Mouse (Mus musculus) heart, embryonic 13.5 days (tissue): ENCODE measurements at regions not wholly inside any gene's neighbourhood (a gene's known extent, or its start where the extent isn't known, plus 50 kb on each side); places are given as distances from the start of the nearest gene placed in this dataset.

ENCODE experiments used
- ATAC-seq: fragments of 200-750 bp; cut with Nextera tagmentation; 2 replicates; pipeline ENCODE4 v1.8.0; 2017; ENCODE audit warnings: moderate TSS enrichment; ENCODE audit not compliant: insufficient number of reproducible peaks, low FRiP score, low TSS enrichment; ENCODE audit errors: extremely low read depth
- H3K27ac ChIP-seq: fragments of 300-500 bp; sonication (generic); replicated peaks from 2 replicates; pipeline ENCODE4 v1.5.1; 2015; ENCODE audit warnings: moderate library complexity, mild to moderate bottlenecking, inconsistent platforms
- H3K27me3 ChIP-seq: fragments of 300-500 bp; sonication (generic); replicated peaks from 2 replicates; pipeline ENCODE4 v1.6.1; 2015; ENCODE audit warnings: mild to moderate bottlenecking, inconsistent platforms
- H3K36me3 ChIP-seq: fragments of 300-500 bp; sonication (generic); 2 replicates; pipeline ENCODE4 v1.6.1; 2015; ENCODE audit warnings: mild to moderate bottlenecking, inconsistent platforms
- H3K4me1 ChIP-seq: fragments of 300-500 bp; sonication (generic); 2 replicates; pipeline ENCODE4 v1.6.1; 2015; ENCODE audit warnings: inconsistent platforms
- H3K4me2 ChIP-seq: fragments of 300-500 bp; sonication (generic); 2 replicates; pipeline ENCODE4 v1.6.1; 2015; ENCODE audit warnings: inconsistent platforms, mild to moderate bottlenecking, moderate library complexity
- H3K4me3 ChIP-seq: fragments of 300-500 bp; sonication (generic); 2 replicates; pipeline ENCODE4 v1.5.1; 2015; ENCODE audit warnings: moderate library complexity, mild to moderate bottlenecking, inconsistent platforms
- H3K9ac ChIP-seq: fragments of 300-500 bp; sonication (generic); 2 replicates; pipeline ENCODE4 v1.6.1; 2015; ENCODE audit warnings: inconsistent platforms, mild to moderate bottlenecking, moderate library complexity
- H3K9me3 ChIP-seq: fragments of 300-500 bp; sonication (generic); 2 replicates; pipeline ENCODE4 v1.6.1; 2016; ENCODE audit warnings: inconsistent platforms
- WGBS: fragments of 180-500 bp; shearing (Covaris S2); methylation state at CpG from one replicate; pipeline ENCODE4 v1.1.7; 2015; ENCODE audit warnings: mixed read lengths; 5-methylcytosine and 5-hydroxymethylcytosine counted together

DNA sequence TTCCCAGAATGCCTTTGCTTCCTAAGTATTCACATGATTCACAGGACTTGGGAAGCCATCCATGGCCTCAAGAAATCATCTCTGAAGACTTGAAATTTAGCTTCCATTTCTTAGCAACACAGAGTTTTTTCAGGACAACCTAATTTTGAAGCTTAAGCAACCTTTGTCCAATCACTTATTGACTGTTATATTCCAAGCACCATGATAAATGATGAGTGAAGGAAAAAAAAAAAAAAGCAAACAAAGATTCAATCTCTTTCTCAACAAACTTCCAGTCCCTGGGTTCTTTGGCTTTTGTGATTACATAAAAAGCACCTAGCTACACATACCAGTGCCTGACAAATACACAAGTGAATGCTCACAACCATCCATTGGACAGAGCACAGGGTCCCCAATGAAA lies 169.4 kb upstream of the Lpp start:
- Histone ChIP-seq H3K27me3 (no peaks in the 10 kb centered on the region), H3K9me3 (no peaks in the 10 kb centered on the region)
- no peak for ATAC-seq

GRCm38 (mm10) chr16:24223527-24223880 lies 169.8 kb upstream of the Lpp start:
- no peak overlapping the region for H3K4me2 ChIP-seq
- H3K4me1 ChIP-seq: no peaks in the 10 kb centered on the region
- ATAC-seq: no peak
- no peaks in the 10 kb centered on the region for H3K36me3 ChIP-seq
- WGBS: 78% methylated on average over 2 of the region's 2 CpGs
- H3K4me3 ChIP-seq: no peak overlapping the region
- no peaks in the 10 kb centered on the region for H3K27me3 ChIP-seq
- H3K9ac ChIP-seq: no peak overlapping the region
- no peaks in the 10 kb centered on the region for H3K9me3 ChIP-seq
- H3K27ac ChIP-seq: no peak overlapping the region

More for the DNA sequence above, 169.4 kb upstream of the Lpp start:
- H3K4me1 ChIP-seq: no peaks in the 10 kb centered on the region
- no peak overlapping the region for H3K9ac ChIP-seq
- H3K27ac ChIP-seq: no peak overlapping the region
- H3K36me3 ChIP-seq: no peaks in the 10 kb centered on the region
- no peak overlapping the region for H3K4me2 ChIP-seq
- no peak overlapping the region for H3K4me3 ChIP-seq

GRCm38 (mm10) chr16:24222759-24223526 lies 170.4 kb upstream of the Lpp start:
- Histone ChIP-seq H3K4me2 (no peak overlapping the region), H3K4me3 (no peak overlapping the region), H3K9me3 (no peaks in the 10 kb centered on the region), H3K4me1 (no peaks in the 10 kb centered on the region), H3K36me3 (no peaks in the 10 kb centered on the region), H3K9ac (no peak overlapping the region), H3K27ac (no peak overlapping the region), H3K27me3 (no peaks in the 10 kb centered on the region)
- 66% methylated on average over 5 of the region's 5 CpGs for WGBS
- no peak for ATAC-seq

- no peak for ATAC-seq
- no peaks in the 10 kb centered on the region for H3K27me3 ChIP-seq
- WGBS: 76% methylated on average over 3 of the region's 3 CpGs
- H3K4me1 ChIP-seq: no peaks in the 10 kb centered on the region
- H3K4me3 ChIP-seq: no peak overlapping the region
- no peaks in the 10 kb centered on the region for H3K9me3 ChIP-seq
- no peak overlapping the region for H3K27ac ChIP-seq
- no peaks in the 10 kb centered on the region for H3K36me3 ChIP-seq
- H3K9ac ChIP-seq: no peak overlapping the region
- no peak overlapping the region for H3K4me2 ChIP-seq
Measured at GRCm38 (mm10) chr16:24221992-24222391, 171.3 kb upstream of the Lpp start.

DNA sequence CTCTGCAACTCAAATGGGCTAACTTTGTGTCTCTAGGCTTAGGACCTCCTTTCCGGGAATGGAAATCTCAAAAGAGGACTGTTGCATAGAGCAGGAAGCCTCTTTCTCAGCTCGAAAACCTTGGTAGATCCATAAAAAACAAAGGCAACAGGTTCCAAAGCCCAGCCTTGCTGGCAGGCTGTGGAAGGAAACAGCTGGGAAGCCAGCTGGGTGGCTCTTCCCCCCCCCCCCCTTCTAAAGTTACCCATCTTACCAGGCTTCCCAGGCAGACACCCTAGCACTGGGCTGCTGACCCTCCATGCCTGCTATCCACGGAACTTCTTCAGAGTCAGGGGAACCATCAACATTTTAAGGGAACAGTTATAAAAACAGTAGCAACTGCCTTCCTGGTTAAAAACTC lies 172.7 kb upstream of the Lpp start:
- H3K36me3 ChIP-seq: no peaks in the 10 kb centered on the region
- WGBS: 69% methylated on average over 3 of the region's 3 CpGs
- H3K4me2 ChIP-seq: no peak overlapping the region
- no peak for ATAC-seq
- no peak overlapping the region for H3K4me3 ChIP-seq
- no peak overlapping the region for H3K27ac ChIP-seq
- no peak overlapping the region for H3K9ac ChIP-seq
- no peaks in the 10 kb centered on the region for H3K9me3 ChIP-seq
- no peaks in the 10 kb centered on the region for H3K4me1 ChIP-seq
- H3K27me3 ChIP-seq: 0 out of 2 replicates have a peak, but pooled peaks cover 3% of the 10 kb centered on the region

GRCm38 (mm10) chr16:24219691-24220090 lies 173.6 kb upstream of the Lpp start:
- H3K4me1 ChIP-seq: no peaks in the 10 kb centered on the region
- H3K9ac ChIP-seq: no peak overlapping the region
- no peak for ATAC-seq
- H3K36me3 ChIP-seq: no peaks in the 10 kb centered on the region
- no peak overlapping the region for H3K4me2 ChIP-seq
- H3K27me3 ChIP-seq: 0 out of 2 replicates have a peak, but pooled peaks cover 3% of the 10 kb centered on the region
- H3K27ac ChIP-seq: no peak overlapping the region
- 73% methylated on average over 9 of the region's 9 CpGs for WGBS
- H3K4me3 ChIP-seq: no peak overlapping the region
- H3K9me3 ChIP-seq: no peaks in the 10 kb centered on the region

- Histone ChIP-seq H3K9ac (no peak overlapping the region), H3K36me3 (no peaks in the 10 kb centered on the region), H3K4me3 (no peak overlapping the region), H3K4me2 (no peak overlapping the region), H3K4me1 (no peaks in the 10 kb centered on the region), H3K9me3 (no peaks in the 10 kb centered on the region), H3K27me3 (0 out of 2 replicates have a peak, but pooled peaks cover 3% of the 10 kb centered on the region), H3K27ac (no peak overlapping the region)
- no peak for ATAC-seq
- 71% methylated on average over 4 of the region's 4 CpGs for WGBS
Measured at GRCm38 (mm10) chr16:24218850-24219185, 174.5 kb upstream of the Lpp start.

- no peak overlapping the region for H3K27ac ChIP-seq
- H3K27me3 ChIP-seq: 0 out of 2 replicates have a peak, but pooled peaks cover 3% of the 10 kb centered on the region
- H3K9me3 ChIP-seq: no peaks in the 10 kb centered on the region
- WGBS: 63% methylated on average over 14 of the region's 14 CpGs
- no peak overlapping the region for H3K9ac ChIP-seq
- no peak overlapping the region for H3K4me3 ChIP-seq
- H3K4me1 ChIP-seq: no peaks in the 10 kb centered on the region
- H3K36me3 ChIP-seq: no peaks in the 10 kb centered on the region
- no peak overlapping the region for H3K4me2 ChIP-seq
- no peak for ATAC-seq
Measured at GRCm38 (mm10) chr16:24218162-24218849, 175.0 kb upstream of the Lpp start.

GRCm38 (mm10) chr16:24216828-24217227 lies 176.5 kb upstream of the Lpp start:
- Histone ChIP-seq H3K27me3 (0 out of 2 replicates have a peak, but pooled peaks cover 3% of the 10 kb centered on the region), H3K4me1 (no peaks in the 10 kb centered on the region), H3K4me2 (no peak overlapping the region), H3K36me3 (no peaks in the 10 kb centered on the region), H3K4me3 (no peak overlapping the region), H3K9me3 (no peaks in the 10 kb centered on the region), H3K9ac (no peak overlapping the region), H3K27ac (no peak overlapping the region)
- WGBS: 87% methylated on average over 5 of the region's 5 CpGs
- no peak for ATAC-seq

DNA sequence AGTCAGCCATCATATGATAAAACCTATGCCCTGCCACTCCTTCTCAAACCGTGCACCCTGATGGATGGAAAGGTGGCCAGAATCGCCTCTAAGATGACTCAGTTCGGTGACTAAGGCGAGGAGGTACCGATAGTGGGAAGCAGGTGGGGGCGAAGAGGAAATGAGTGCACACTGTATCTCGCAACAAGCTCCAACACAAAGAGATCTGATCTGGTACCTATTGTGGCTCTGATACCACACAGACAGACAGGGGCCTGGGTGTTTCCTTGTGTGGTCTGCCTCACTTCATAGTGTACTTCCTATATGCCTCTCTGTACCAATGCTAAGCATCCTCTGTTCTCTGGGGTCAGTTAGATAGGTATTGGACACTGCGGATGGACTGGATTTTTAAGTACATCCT lies 178.0 kb upstream of the Lpp start:
- WGBS: 72% methylated on average over 8 of the region's 8 CpGs
- Histone ChIP-seq H3K9me3 (no peaks in the 10 kb centered on the region), H3K4me1 (no peaks in the 10 kb centered on the region), H3K27ac (no peak overlapping the region), H3K4me2 (no peak overlapping the region), H3K27me3 (0 out of 2 replicates have a peak, but pooled peaks cover 3% of the 10 kb centered on the region), H3K9ac (no peak overlapping the region), H3K36me3 (no peaks in the 10 kb centered on the region), H3K4me3 (no peak overlapping the region)
- no peak for ATAC-seq

- Histone ChIP-seq H3K27ac (no peak overlapping the region), H3K4me3 (no peak overlapping the region), H3K9me3 (no peaks in the 10 kb centered on the region), H3K4me2 (no peak overlapping the region), H3K27me3 (0 out of 2 replicates have a peak, but pooled peaks cover 3% of the 10 kb centered on the region), H3K4me1 (no peaks in the 10 kb centered on the region), H3K36me3 (no peaks in the 10 kb centered on the region), H3K9ac (no peak overlapping the region)
- ATAC-seq: no peak
- WGBS: 93% methylated on average over 3 of the region's 3 CpGs
Measured at GRCm38 (mm10) chr16:24213577-24213976, 179.7 kb upstream of the Lpp start.

DNA sequence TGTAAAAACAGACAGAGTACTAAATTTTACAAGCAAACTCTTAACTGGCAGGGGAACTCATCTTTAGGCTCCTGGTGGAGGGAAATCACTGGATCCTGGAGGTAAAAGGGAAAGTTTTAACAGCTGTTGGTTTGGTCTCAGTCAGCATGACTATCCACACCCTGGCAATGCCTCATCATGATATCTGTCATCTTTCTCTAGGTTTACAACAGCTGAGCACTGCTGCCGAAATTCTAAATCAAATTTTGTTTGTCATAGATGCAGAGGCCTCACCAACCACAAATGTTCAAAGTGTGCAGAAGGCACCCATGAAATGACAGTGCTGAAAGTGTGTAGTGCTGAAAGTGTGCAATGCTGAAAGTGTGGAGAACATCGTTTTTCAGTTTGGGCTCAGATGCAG lies 180.6 kb upstream of the Lpp start:
- no peaks in the 10 kb centered on the region for H3K9me3 ChIP-seq
- no peaks in the 10 kb centered on the region for H3K36me3 ChIP-seq
- ATAC-seq: no peak
- H3K4me2 ChIP-seq: no peak overlapping the region
- peaks cover under 1% of the 10 kb centered on the region; the same call in 1 of the 2 replicates for H3K4me1 ChIP-seq
- H3K27ac ChIP-seq: no peak overlapping the region
- whole genome bisulfite sequencing: 68% methylated on average over 2 of the region's 2 CpGs
- no peak overlapping the region for H3K4me3 ChIP-seq
- no peak overlapping the region for H3K9ac ChIP-seq
- 0 out of 2 replicates have a peak, but pooled peaks cover 3% of the 10 kb centered on the region for H3K27me3 ChIP-seq
